Mouse (Mus musculus) lung, adult 2 months (tissue): ENCODE results near the gene Acvrl1.

ENCODE experiments used
- CTCF ChIP-seq: fragments of 200-500 bp; IDR thresholded peaks from 2 replicates; pipeline ENCODE4 v1.5.1; 2011; ENCODE audit warnings: mild to moderate bottlenecking, low read length, control low read depth; ENCODE audit not compliant: insufficient read depth
- POLR2A ChIP-seq: fragments of 200-500 bp; IDR thresholded peaks from 2 replicates; pipeline ENCODE4 v1.6.1; 2011; ENCODE audit warnings: low read depth, mild to moderate bottlenecking, control low read depth, low read length, borderline replicate concordance; ENCODE audit errors: extremely low read depth

DNA sequence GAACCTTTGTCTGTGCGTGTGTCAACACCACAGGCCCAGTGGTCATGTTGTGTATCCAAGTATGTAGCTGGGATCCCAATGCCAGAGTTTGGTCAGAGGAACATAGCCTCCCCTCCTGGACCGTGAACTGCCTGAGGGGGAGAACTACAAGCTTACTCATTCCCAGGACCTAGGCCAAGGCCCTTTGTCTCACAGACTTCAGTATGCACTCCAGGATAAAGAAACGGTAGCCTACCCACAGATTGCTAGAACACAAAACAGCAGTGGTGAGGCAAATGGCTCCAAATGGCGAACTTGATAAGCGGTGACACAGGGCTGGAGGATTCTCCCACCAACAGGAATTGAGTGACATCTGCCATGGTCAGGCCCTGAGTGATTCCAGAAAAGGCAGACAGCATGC is 35.5 kb downstream of the Acvrl1 start:
- TF ChIP-seq CTCF, result no peak
- TF ChIP-seq POLR2A, result no peak
